Mouse (Mus musculus): Measurements from ENCODE around the gene Nckap5.

DNA sequence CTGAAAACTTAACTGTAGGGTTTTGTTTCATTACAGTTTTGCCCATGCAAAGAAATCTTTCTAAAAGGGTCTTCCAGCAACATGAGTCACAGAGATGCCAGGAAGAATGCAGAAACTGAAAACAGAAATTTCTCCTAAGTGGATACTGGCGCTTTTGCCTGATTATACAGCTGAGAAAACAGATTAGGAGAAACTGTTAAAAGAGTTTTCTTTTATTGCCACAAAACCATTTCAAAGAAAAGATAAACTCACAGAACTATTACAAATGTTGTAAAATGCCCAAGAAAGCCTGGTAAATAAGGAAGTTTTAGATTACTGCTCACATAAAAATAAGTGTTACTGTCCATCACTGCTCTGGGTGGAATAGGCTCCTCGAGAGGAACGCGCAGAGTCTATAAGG, 513.3 kb downstream of the Nckap5 start:
- TF ChIP-seq TCF12 (IDR thresholded peaks at IDR 0.05; ENCODE audit: low read depth, low read length) (peak; percentile 65), EP300 (IDR thresholded peaks at IDR 0.05; ENCODE audit: low read depth in 1 of 2, low read length in 2 of 2) (peak; percentile 67 to 69; a peak in 2 of 4 replicates), POLR2A (IDR thresholded peaks at IDR 0.05; ENCODE audit: control insufficient read depth in 1 of 2, insufficient read depth in 1 of 2, low read depth in 1 of 2, low read length in 2 of 2, poor library complexity in 1 of 2) (no peak), CTCF (IDR thresholded peaks at IDR 0.05 in 2 of 3, conservative IDR thresholded peaks at IDR 0.05 in 1 of 3; ENCODE audit: control insufficient read depth in 1 of 3, insufficient read depth in 1 of 3, low read depth in 2 of 3, low read length in 3 of 3, poor library complexity in 1 of 3, severe bottlenecking in 1 of 3) (no peak), MYB (IDR thresholded peaks at IDR 0.05; ENCODE audit: low read depth, low read length) (peak; percentile 66), TBP (IDR thresholded peaks at IDR 0.05; ENCODE audit: low read depth, low read length) (no peak), USF2 (IDR thresholded peaks at IDR 0.05; ENCODE audit: borderline replicate concordance in 1 of 2, insufficient read depth in 1 of 2, low read depth in 1 of 2, low read length in 2 of 2) (no peak), USF1 (IDR thresholded peaks at IDR 0.05; ENCODE audit: low read depth, low read length) (no peak), MAZ (IDR thresholded peaks at IDR 0.05; ENCODE audit: low read depth, low read length) (no peak), CHD1 (IDR thresholded peaks at IDR 0.05; ENCODE audit: low read depth, low read length) (no peak), ZNF384 (IDR thresholded peaks at IDR 0.05; ENCODE audit: low read depth, low read length) (no peak), NRF1 (IDR thresholded peaks at IDR 0.05; ENCODE audit: insufficient read depth, low read depth, low read length, poor library complexity, severe bottlenecking) (no peak)

Data from MEL (cell line).